Mouse (Mus musculus): ENCODE data around the gene Tbc1d7.

DNA sequence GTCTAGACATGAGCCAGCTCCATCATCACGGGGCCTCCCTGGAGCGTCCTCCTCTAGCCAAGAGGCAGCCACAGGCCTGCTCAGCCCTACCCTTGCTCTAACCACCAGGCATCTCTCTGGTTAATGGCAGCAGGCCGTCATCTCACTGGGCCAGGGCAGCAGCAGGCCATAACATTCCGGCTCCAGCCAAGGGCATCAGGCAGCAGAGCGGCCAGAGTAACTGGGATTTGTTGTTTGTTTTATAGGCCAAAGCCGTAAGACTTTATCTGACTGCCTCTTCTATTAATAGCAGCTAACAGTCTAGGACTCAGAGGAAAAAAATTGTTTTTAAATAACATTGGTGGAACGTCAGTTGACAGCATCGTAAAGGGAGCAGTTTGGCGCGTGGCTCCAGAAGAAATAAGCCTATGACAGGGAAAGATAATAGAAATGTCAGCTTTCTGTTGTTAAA, 39.5 kb downstream of the Tbc1d7 start:
- no peak for TF ChIP-seq POLR2A (IDR thresholded peaks at IDR 0.05; ENCODE audit: control insufficient read depth, extremely low read depth, insufficient read depth, low read length, poor library complexity)
- TF ChIP-seq CTCF (IDR thresholded peaks at IDR 0.05; ENCODE audit: borderline replicate concordance, control insufficient read depth, extremely low read depth, insufficient read depth, low read length, poor library complexity), result no peak
